Mouse (Mus musculus) heart, embryonic 11.5 days (tissue): Measurements from ENCODE around the gene St6galnac3. TPM values are rescaled to one million over a fixed set of nuclear protein-coding genes. Genes with fewer than 3 reads are reported as not detected.

Experiments used
- ATAC-seq: fragments of 200-750 bp; cut with Nextera tagmentation; replicated peaks from 2 replicates; pipeline ENCODE4 v1.8.0; 2017; ENCODE audit warnings: moderate library complexity; ENCODE audit not compliant: insufficient number of reproducible peaks, low FRiP score, low TSS enrichment
- H3K27ac ChIP-seq: fragments of 300-500 bp; sonication (generic); 2 replicates; pipeline ENCODE4 v1.5.1; 2014; ENCODE audit warnings: mild to moderate bottlenecking, low read depth, low read length
- H3K27me3 ChIP-seq: fragments of 300-500 bp; sonication (generic); 2 replicates; pipeline ENCODE4 v1.6.1; 2014; ENCODE audit warnings: mild to moderate bottlenecking, low read length, mixed read lengths; ENCODE audit not compliant: control insufficient read depth, insufficient read depth
- H3K36me3 ChIP-seq: fragments of 300-500 bp; sonication (generic); 2 replicates; pipeline ENCODE4 v1.6.1; 2014; ENCODE audit warnings: mild to moderate bottlenecking, low read length, moderate library complexity, mixed read lengths; ENCODE audit not compliant: control insufficient read depth, insufficient read depth
- H3K4me1 ChIP-seq: fragments of 300-500 bp; sonication (generic); 2 replicates; pipeline ENCODE4 v1.6.1; 2014; ENCODE audit warnings: low read length; ENCODE audit not compliant: control insufficient read depth, insufficient read depth
- H3K4me2 ChIP-seq: fragments of 300-500 bp; sonication (generic); 2 replicates; pipeline ENCODE4 v1.6.1; 2014; ENCODE audit warnings: mild to moderate bottlenecking, moderate library complexity
- H3K4me3 ChIP-seq: fragments of 300-500 bp; sonication (generic); 2 replicates; pipeline ENCODE4 v1.5.1; 2014; ENCODE audit warnings: low read depth, low read length
- H3K9ac ChIP-seq: fragments of 300-500 bp; sonication (generic); 2 replicates; pipeline ENCODE4 v1.6.1; 2014; ENCODE audit warnings: mild to moderate bottlenecking, low read depth, low read length, moderate library complexity
- H3K9me3 ChIP-seq: fragments of 300-500 bp; sonication (generic); replicated peaks from 2 replicates; pipeline ENCODE4 v1.6.1; 2016; ENCODE audit warnings: low read length; ENCODE audit not compliant: control insufficient read depth
- WGBS: fragments of 180-500 bp; shearing (Covaris S2); extraction: QIAGEN DNeasy Blood & Tissue Kit; methylation state at CpG from one replicate; pipeline ENCODE4 v1.1.7; 2014; ENCODE audit not compliant: insufficient replicate concordance; 5-methylcytosine and 5-hydroxymethylcytosine counted together
- polyA plus RNA-seq: library from polyadenylated mRNA; unstranded; fragments of >200 nt; fragmentation: Nextera tagmentation; extraction: Ambion mirVana; gene quantifications from 2 replicates; pipeline ENCODE4 v1.2.1, GENCODE M21; 2014

The St6galnac3 gene
- polyA plus RNA-seq, 1 experiment from 2014 or later, result 29.6 TPM

GRCm38 (mm10) chr3:153571152-153571551, 153.8 kb downstream of the St6galnac3 start:
- Histone ChIP-seq H3K27ac (no peak overlapping the region), H3K4me1 (0 out of 2 replicates have a peak, but pooled peaks cover 6% of the 10 kb centered on the region), H3K4me3 (no peak overlapping the region), H3K9ac (no peak overlapping the region), H3K36me3 (no peaks in the 10 kb centered on the region), H3K9me3 (no peaks in the 10 kb centered on the region), H3K4me2 (no peak overlapping the region), H3K27me3 (no peaks in the 10 kb centered on the region)
- WGBS, result 83% methylated on average over 11 of the region's 11 CpGs
- ATAC-seq, result no peak

DNA sequence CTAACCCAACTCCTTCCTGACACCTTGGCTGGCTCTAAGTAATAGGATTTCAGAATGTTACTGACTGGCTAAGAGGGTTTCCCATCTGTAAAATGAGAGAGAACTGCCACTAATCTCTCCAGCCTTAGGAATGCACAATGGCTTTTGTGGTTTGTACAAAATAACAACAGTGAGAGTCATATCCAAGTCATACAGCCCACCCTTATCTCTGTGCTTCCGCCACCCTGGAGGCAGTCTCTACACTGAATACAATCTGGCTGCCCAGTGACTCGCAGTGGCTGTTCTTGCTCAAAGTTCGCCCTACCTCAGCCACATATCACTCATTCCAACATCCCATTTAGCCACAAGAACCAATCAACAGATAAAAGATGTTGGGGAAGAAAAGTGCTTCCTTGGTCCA, 156.2 kb downstream of the St6galnac3 start:
- H3K27me3 ChIP-seq, result no peaks in the 10 kb centered on the region
- H3K4me2 ChIP-seq, result no peak overlapping the region
- H3K4me1 ChIP-seq, result 0 out of 2 replicates have a peak, but pooled peaks cover 6% of the 10 kb centered on the region
- WGBS, result 44% methylated on average over 3 of the region's 3 CpGs
- no peak overlapping the region for H3K27ac ChIP-seq
- no peaks in the 10 kb centered on the region for H3K9me3 ChIP-seq
- no peak for ATAC-seq
- no peak overlapping the region for H3K4me3 ChIP-seq
- no peak overlapping the region for H3K9ac ChIP-seq
- no peaks in the 10 kb centered on the region for H3K36me3 ChIP-seq

DNA sequence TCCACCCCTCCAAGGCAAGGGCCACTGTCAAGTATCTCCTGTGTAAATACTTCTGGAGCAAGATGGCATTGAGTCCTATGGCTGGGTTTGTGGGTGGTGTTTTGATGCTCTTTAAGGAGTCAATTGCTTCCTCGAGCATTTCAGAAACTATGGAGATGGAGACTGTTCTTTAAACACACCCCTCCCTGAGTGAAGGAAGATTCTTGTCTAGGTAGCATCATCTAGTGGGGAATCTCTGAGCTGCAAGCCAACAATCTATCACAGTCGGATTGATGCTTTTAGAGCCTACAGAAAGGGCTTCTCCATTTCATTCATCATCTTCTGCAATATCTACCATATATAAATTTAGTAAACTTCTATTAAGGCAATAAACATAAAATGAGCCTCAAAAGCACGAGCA, 157.1 kb downstream of the St6galnac3 start:
- Histone ChIP-seq H3K27ac (no peak overlapping the region), H3K4me2 (no peak overlapping the region), H3K9me3 (no peaks in the 10 kb centered on the region), H3K36me3 (no peaks in the 10 kb centered on the region), H3K9ac (no peak overlapping the region), H3K27me3 (no peaks in the 10 kb centered on the region), H3K4me1 (0 out of 2 replicates have a peak, but pooled peaks cover 6% of the 10 kb centered on the region), H3K4me3 (no peak overlapping the region)
- WGBS, result 71% methylated on average over 3 of the region's 3 CpGs
- ATAC-seq, result no peak

- Histone ChIP-seq H3K27me3 (no peaks in the 10 kb centered on the region), H3K4me3 (no peak overlapping the region), H3K4me1 (0 out of 2 replicates have a peak, but pooled peaks cover 6% of the 10 kb centered on the region), H3K27ac (no peak overlapping the region), H3K9me3 (no peaks in the 10 kb centered on the region), H3K36me3 (no peaks in the 10 kb centered on the region), H3K4me2 (no peak overlapping the region), H3K9ac (no peak overlapping the region)
- ATAC-seq, result no peak
- WGBS, result 71% methylated on average over 4 of the region's 4 CpGs
These were observed 157.5 kb downstream of the St6galnac3 start for GRCm38 (mm10) chr3:153567512-153567911.

- ATAC-seq, result no peak
- Histone ChIP-seq H3K27ac (no peak overlapping the region), H3K4me2 (no peak overlapping the region), H3K36me3 (no peaks in the 10 kb centered on the region), H3K27me3 (no peaks in the 10 kb centered on the region), H3K9ac (no peak overlapping the region), H3K4me3 (no peak overlapping the region), H3K4me1 (0 out of 2 replicates have a peak, but pooled peaks cover 6% of the 10 kb centered on the region), H3K9me3 (no peaks in the 10 kb centered on the region)
- WGBS, result 91% methylated on average over 2 of the region's 2 CpGs
These were observed 158.9 kb downstream of the St6galnac3 start for GRCm38 (mm10) chr3:153566100-153566499.

DNA sequence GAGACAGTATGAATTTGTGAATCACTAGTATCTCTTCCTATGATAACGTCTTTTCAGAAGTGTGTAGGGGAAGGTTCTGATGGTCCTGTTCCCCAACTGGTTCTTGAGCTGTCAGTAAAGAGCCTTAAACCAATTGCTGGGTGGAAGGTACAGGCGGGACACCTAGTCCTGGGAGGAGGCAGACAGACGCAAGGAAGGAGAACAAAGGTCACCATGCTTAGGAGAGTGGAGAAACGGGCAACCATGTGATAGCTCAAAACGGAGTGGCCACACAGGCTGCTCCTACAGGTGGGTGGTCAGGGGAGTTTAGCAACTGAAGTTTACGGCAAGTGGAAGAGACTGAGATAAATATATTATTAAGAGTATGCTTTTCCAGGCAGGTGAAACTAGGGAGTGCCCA, 164.1 kb downstream of the St6galnac3 start:
- no peaks in the 10 kb centered on the region for H3K9me3 ChIP-seq
- no peak overlapping the region for H3K27ac ChIP-seq
- no peak overlapping the region for H3K9ac ChIP-seq
- ATAC-seq, result no peak
- no peak overlapping the region for H3K4me2 ChIP-seq
- no peaks in the 10 kb centered on the region for H3K27me3 ChIP-seq
- WGBS, result 74% methylated on average over 6 of the region's 6 CpGs
- H3K4me1 ChIP-seq, result 0 out of 2 replicates have a peak, but pooled peaks cover 3% of the 10 kb centered on the region
- H3K4me3 ChIP-seq, result no peak overlapping the region
- H3K36me3 ChIP-seq, result no peaks in the 10 kb centered on the region

GRCm38 (mm10) chr3:153559586-153559985, 165.4 kb downstream of the St6galnac3 start:
- Histone ChIP-seq H3K4me3 (no peak overlapping the region), H3K27ac (no peak overlapping the region), H3K36me3 (no peaks in the 10 kb centered on the region), H3K27me3 (no peaks in the 10 kb centered on the region), H3K4me1 (0 out of 2 replicates have a peak, but pooled peaks cover 3% of the 10 kb centered on the region), H3K9me3 (no peaks in the 10 kb centered on the region), H3K4me2 (no peak overlapping the region), H3K9ac (no peak overlapping the region)
- ATAC-seq, result no peak
- 88% methylated on average over 8 of the region's 8 CpGs for WGBS

DNA sequence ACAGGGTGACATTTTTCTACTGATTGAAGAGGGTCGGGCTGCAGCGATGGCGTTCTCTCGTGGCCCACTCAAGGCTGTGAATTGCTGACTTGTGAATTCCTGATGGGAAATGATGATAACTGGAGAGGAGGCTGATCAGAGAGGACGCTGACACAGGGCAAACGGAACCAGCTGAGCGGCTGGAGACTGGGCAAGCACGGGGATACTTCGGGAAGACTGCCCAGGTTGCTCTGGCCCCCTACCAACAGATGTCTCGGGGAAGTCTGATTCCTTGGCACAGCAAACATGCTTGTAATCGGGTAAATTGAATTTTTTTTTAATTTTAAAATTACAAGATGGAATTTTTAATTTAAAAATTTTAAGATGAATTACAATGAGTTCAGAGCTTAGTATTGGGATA, 168.4 kb downstream of the St6galnac3 start:
- no peaks in the 10 kb centered on the region for H3K9me3 ChIP-seq
- WGBS, result 44% methylated on average over 11 of the region's 11 CpGs
- no peak for ATAC-seq
- 0 out of 2 replicates have a peak, but pooled peaks cover 3% of the 10 kb centered on the region for H3K4me1 ChIP-seq
- no peak overlapping the region for H3K9ac ChIP-seq
- no peak overlapping the region for H3K4me3 ChIP-seq
- H3K27ac ChIP-seq, result no peak overlapping the region
- H3K27me3 ChIP-seq, result no peaks in the 10 kb centered on the region
- no peaks in the 10 kb centered on the region for H3K36me3 ChIP-seq
- H3K4me2 ChIP-seq, result no peak overlapping the region

GRCm38 (mm10) chr3:153553712-153554111, 171.3 kb downstream of the St6galnac3 start:
- no peak for ATAC-seq
- no peaks in the 10 kb centered on the region for H3K9me3 ChIP-seq
- 0 out of 2 replicates have a peak, but pooled peaks cover 3% of the 10 kb centered on the region for H3K4me1 ChIP-seq
- no peaks in the 10 kb centered on the region for H3K36me3 ChIP-seq
- H3K9ac ChIP-seq, result no peak overlapping the region
- no peak overlapping the region for H3K4me3 ChIP-seq
- WGBS, result 88% methylated on average over 3 of the region's 3 CpGs
- H3K4me2 ChIP-seq, result no peak overlapping the region
- H3K27ac ChIP-seq, result no peak overlapping the region
- H3K27me3 ChIP-seq, result no peaks in the 10 kb centered on the region
